Mouse (Mus musculus) liver, embryonic 12.5 days (tissue): ENCODE measurements around the gene Med14. TPM values are rescaled to one million over a fixed set of nuclear protein-coding genes. Genes with fewer than 3 reads are reported as not detected.

Experiments
- ATAC-seq: fragments of 200-750 bp; cut with Nextera tagmentation; 2 replicates; pipeline ENCODE4 v1.8.0; 2017; ENCODE audit warnings: moderate number of reproducible peaks, mild to moderate bottlenecking, moderate library complexity
- H3K27ac ChIP-seq: fragments of 300-500 bp; sonication (generic); 2 replicates; pipeline ENCODE4 v1.5.1; 2016; ENCODE audit warnings: mild to moderate bottlenecking
- H3K27me3 ChIP-seq: fragments of 300-500 bp; sonication (generic); replicated peaks from 2 replicates; pipeline ENCODE4 v1.6.1; 2016; ENCODE audit warnings: mild to moderate bottlenecking, moderate library complexity
- H3K36me3 ChIP-seq: fragments of 300-500 bp; sonication (generic); 2 replicates; pipeline ENCODE4 v1.6.1; 2016; ENCODE audit warnings: mild to moderate bottlenecking, moderate library complexity
- H3K4me1 ChIP-seq: fragments of 300-500 bp; sonication (generic); 2 replicates; pipeline ENCODE4 v1.6.1; 2016
- H3K4me2 ChIP-seq: fragments of 300-500 bp; sonication (generic); 2 replicates; pipeline ENCODE4 v1.6.1; 2016; ENCODE audit warnings: mild to moderate bottlenecking, moderate library complexity
- H3K4me3 ChIP-seq: fragments of 300-500 bp; sonication (generic); 2 replicates; pipeline ENCODE4 v1.5.1; 2016; ENCODE audit warnings: mild to moderate bottlenecking, moderate library complexity
- H3K9ac ChIP-seq: fragments of 300-500 bp; sonication (generic); 2 replicates; pipeline ENCODE4 v1.6.1; 2016; ENCODE audit warnings: mild to moderate bottlenecking, moderate library complexity
- H3K9me3 ChIP-seq: fragments of 300-500 bp; sonication (generic); replicated peaks from 2 replicates; pipeline ENCODE4 v1.6.1; 2016; ENCODE audit warnings: mild to moderate bottlenecking, moderate library complexity
- WGBS: fragments of 180-500 bp; shearing (Covaris S2); methylation state at CpG from one replicate; pipeline ENCODE4 v1.1.7; 2016; ENCODE audit not compliant: insufficient replicate concordance; 5-methylcytosine and 5-hydroxymethylcytosine counted together
- polyA plus RNA-seq: library from polyadenylated mRNA; unstranded; fragments of >200 nt; fragmentation: Nextera tagmentation; extraction: Ambion mirVana; gene quantifications from 2 replicates; pipeline ENCODE4 v1.2.1, GENCODE M21; 2016

The Med14 gene
- 7.9 and 9.7 TPM in 2 replicates for polyA plus RNA-seq

DNA sequence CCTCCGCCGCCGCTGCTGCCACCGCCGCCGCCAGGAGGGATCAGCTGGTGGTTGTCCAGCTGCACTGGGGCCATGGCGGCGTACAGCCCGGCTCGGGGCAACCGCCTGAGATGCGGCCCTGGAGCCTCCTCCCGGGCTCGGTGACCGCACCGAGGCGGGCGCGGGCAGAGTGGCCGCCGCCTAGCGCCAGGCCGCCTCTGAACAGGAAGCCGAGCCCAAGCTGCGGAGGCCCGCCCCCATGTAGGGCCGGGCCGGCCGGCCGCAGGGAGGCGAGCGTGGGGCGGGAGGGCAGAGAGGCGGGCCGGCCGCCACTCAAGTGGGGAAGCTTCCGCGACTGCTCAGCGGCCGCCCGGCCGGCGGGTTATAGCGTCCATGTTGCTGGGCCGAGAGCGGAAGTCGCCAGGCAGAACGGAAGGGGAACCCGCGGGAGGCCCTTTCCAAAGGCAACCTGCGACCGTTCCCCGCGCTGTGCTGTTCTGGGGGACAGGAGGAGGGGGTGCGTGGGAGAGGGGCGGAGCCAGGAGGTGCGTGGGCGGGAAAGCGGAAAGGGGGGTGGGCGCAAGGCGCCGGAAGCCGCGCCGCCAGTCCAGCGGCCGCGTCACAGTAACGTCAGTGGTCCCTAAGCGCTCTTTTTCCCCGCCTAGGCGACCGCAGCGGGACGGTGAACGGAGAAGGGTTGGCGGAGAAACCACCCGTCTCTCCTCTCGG is at the start of gene Med14:
TSS of gene Med14 (minus strand) at position 448 of the 708 bp plus-strand sequence.
- Histone ChIP-seq H3K4me1 (peaks cover 27% of the 10 kb centered on the region), H3K9ac (peak within 1 kb of the TSS; percentile 87), H3K27ac (peak within 1 kb of the TSS; percentile 97), H3K27me3 (peaks cover 13% of the 10 kb centered on the region), H3K36me3 (no peaks in the 10 kb centered on the region), H3K9me3 (no peaks in the 10 kb centered on the region), H3K4me3 (peak within 1 kb of the TSS; percentile 75), H3K4me2 (peak within 1 kb of the TSS; percentile 72)
- peak; percentile 95 for ATAC-seq
- WGBS = 5% methylated on average over 47 of the region's 79 CpGs

GRCm38 (mm10) chrX:12800559-12800958 is 38.7 kb upstream of the Med14 start:
- Histone ChIP-seq H3K9ac (no peak overlapping the region), H3K9me3 (no peaks in the 10 kb centered on the region), H3K36me3 (no peaks in the 10 kb centered on the region), H3K27ac (no peak overlapping the region), H3K4me2 (no peak overlapping the region), H3K4me1 (no peaks in the 10 kb centered on the region), H3K4me3 (no peak overlapping the region), H3K27me3 (no peaks in the 10 kb centered on the region)
- ATAC-seq = no peak
- 48% methylated on average over 4 of the region's 4 CpGs for WGBS

GRCm38 (mm10) chrX:12794842-12795241 is 33.0 kb upstream of the Med14 start:
- no peak overlapping the region for H3K9ac ChIP-seq
- H3K27ac ChIP-seq = no peak overlapping the region
- no peak for ATAC-seq
- H3K36me3 ChIP-seq = no peaks in the 10 kb centered on the region
- H3K4me2 ChIP-seq = no peak overlapping the region
- H3K4me1 ChIP-seq = no peaks in the 10 kb centered on the region
- H3K27me3 ChIP-seq = no peaks in the 10 kb centered on the region
- no peaks in the 10 kb centered on the region for H3K9me3 ChIP-seq
- no peak overlapping the region for H3K4me3 ChIP-seq
- 27% methylated on average over 2 of the region's 2 CpGs for WGBS

GRCm38 (mm10) chrX:12791674-12792340 is 29.9 kb upstream of the Med14 start:
- Histone ChIP-seq H3K4me3 (no peak overlapping the region), H3K9me3 (no peaks in the 10 kb centered on the region), H3K27me3 (no peaks in the 10 kb centered on the region), H3K4me1 (no peaks in the 10 kb centered on the region), H3K27ac (no peak overlapping the region), H3K4me2 (no peak overlapping the region), H3K36me3 (no peaks in the 10 kb centered on the region), H3K9ac (no peak overlapping the region)
- ATAC-seq = no peak
- WGBS = 70% methylated on average over 4 of the region's 4 CpGs

- no peaks in the 10 kb centered on the region for H3K36me3 ChIP-seq
- no peaks in the 10 kb centered on the region for H3K4me1 ChIP-seq
- WGBS = 73% methylated on average over 3 of the region's 3 CpGs
- H3K27me3 ChIP-seq = no peaks in the 10 kb centered on the region
- no peak overlapping the region for H3K4me3 ChIP-seq
- H3K4me2 ChIP-seq = no peak overlapping the region
- no peak overlapping the region for H3K27ac ChIP-seq
- no peaks in the 10 kb centered on the region for H3K9me3 ChIP-seq
- no peak for ATAC-seq
- no peak overlapping the region for H3K9ac ChIP-seq
Observed at GRCm38 (mm10) chrX:12773236-12773635, 11.4 kb upstream of the Med14 start.

- Histone ChIP-seq H3K27me3 (no peaks in the 10 kb centered on the region), H3K36me3 (no peaks in the 10 kb centered on the region), H3K4me3 (no peak overlapping the region), H3K4me1 (no peaks in the 10 kb centered on the region), H3K9ac (no peak overlapping the region), H3K9me3 (no peaks in the 10 kb centered on the region), H3K27ac (no peak overlapping the region), H3K4me2 (no peak overlapping the region)
- WGBS = 67% methylated on average over 2 of the region's 2 CpGs
- no peak for ATAC-seq
Observed at GRCm38 (mm10) chrX:12771561-12771960, 9.7 kb upstream of the Med14 start.

DNA sequence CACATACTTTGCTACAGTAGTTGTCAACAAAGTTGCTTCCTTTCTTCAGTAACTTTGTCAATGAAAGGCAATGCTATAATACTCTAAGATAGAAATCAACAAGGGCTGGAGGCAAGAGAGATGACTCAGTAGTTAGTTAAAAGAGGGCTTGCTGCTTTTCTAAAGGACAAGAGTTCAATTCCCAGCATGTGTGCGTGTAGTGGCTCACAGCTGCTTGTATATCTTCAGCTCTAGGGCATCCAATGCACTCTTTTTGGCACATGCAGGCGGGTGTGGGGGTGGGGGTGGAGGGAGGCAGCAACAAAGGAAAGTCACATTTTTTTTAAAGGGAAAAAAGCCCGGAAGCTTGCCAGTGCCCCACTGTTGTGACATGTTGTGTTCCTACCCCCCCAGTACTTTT is 6.7 kb upstream of the Med14 start:
- Histone ChIP-seq H3K27me3 (no peaks in the 10 kb centered on the region), H3K27ac (no peak overlapping the region), H3K4me3 (no peak overlapping the region), H3K9ac (no peak overlapping the region), H3K9me3 (no peaks in the 10 kb centered on the region), H3K4me2 (no peak overlapping the region), H3K4me1 (peaks cover 5% of the 10 kb centered on the region), H3K36me3 (no peaks in the 10 kb centered on the region)
- no peak for ATAC-seq
- 76% methylated on average over 3 of the region's 3 CpGs for WGBS

DNA sequence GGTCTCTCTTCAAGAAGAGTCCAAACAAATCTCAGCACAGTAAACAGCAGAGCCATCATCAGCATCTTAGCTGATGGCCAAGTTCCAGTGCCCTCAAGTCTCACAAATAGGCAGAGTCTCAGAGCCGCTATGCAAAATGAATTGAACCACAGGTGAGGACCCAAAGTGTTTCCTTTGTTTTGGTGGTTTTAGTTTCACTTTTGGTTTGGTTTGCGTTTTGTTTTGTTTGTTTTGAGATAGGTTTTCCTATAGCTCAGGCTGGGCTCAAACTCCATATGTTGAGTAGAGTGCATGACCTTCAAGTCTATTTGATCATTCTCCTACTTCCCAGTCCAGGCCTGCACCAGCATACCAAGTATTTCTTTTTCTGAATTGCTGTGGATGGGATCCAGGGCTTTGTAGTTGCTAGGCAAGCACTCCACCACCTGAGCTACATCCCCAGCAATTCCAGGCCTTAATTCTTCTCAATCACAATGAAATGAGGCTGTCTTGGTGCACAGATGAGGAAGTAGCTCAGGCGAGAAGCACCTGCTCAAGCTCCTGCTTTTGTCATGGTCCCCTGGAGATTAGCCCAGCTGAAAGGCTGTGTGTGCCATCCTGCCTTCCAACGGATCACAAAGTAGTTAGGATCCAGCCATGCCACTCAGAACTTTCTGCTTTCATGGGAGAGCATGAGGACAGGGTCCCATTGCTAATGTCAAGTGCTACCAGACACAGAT is 5.1 kb upstream of the Med14 start:
- no peak for ATAC-seq
- Histone ChIP-seq H3K4me3 (no peak overlapping the region), H3K4me2 (0 out of 2 replicates have a peak overlapping the region, but pooled peaks have one; percentile 4), H3K9ac (no peak overlapping the region), H3K9me3 (no peaks in the 10 kb centered on the region), H3K27me3 (peaks cover 2% of the 10 kb centered on the region), H3K4me1 (peaks cover 13% of the 10 kb centered on the region), H3K27ac (no peak overlapping the region), H3K36me3 (no peaks in the 10 kb centered on the region)
- WGBS = 42% methylated on average over 4 of the region's 4 CpGs

GRCm38 (mm10) chrX:12763127-12763834 is 1.4 kb upstream of the Med14 start:
- H3K9me3 ChIP-seq = no peaks in the 10 kb centered on the region
- 50% methylated on average over 3 of the region's 3 CpGs for WGBS

GRCm38 (mm10) chrX:12762334-12763126 is 657 bp upstream of the Med14 start:
- Histone ChIP-seq H3K9ac (peak overlapping the region; percentile 87), H3K4me3 (peak overlapping the region; percentile 75), H3K36me3 (no peaks in the 10 kb centered on the region), H3K27ac (peak overlapping the region; percentile 97), H3K4me1 (peaks cover 24% of the 10 kb centered on the region), H3K27me3 (peaks cover 13% of the 10 kb centered on the region), H3K4me2 (peak overlapping the region; percentile 72), H3K9me3 (no peaks in the 10 kb centered on the region)
- ATAC-seq = no peak
- 9% methylated on average over 32 of the region's 32 CpGs for WGBS

More at GRCm38 (mm10) chrX:12763127-12763834, 1.4 kb upstream of the Med14 start:
- H3K27ac ChIP-seq = peak overlapping the region; percentile 97; the same call in 1 of the 2 replicates
- no peaks in the 10 kb centered on the region for H3K36me3 ChIP-seq
- H3K4me1 ChIP-seq = peaks cover 21% of the 10 kb centered on the region
- H3K4me3 ChIP-seq = peak overlapping the region; percentile 75
- H3K27me3 ChIP-seq = peaks cover 13% of the 10 kb centered on the region
- ATAC-seq = no peak
- H3K4me2 ChIP-seq = peak overlapping the region; percentile 72
- peak overlapping the region; percentile 87 for H3K9ac ChIP-seq

- peak; percentile 40 for ATAC-seq
- 4% methylated on average over 25 of the region's 25 CpGs for WGBS
- Histone ChIP-seq H3K36me3 (no peaks in the 10 kb centered on the region), H3K4me3 (peak overlapping the region; percentile 75), H3K4me1 (peaks cover 27% of the 10 kb centered on the region), H3K27ac (peak overlapping the region; percentile 97), H3K27me3 (peaks cover 13% of the 10 kb centered on the region), H3K9me3 (no peaks in the 10 kb centered on the region), H3K4me2 (peak overlapping the region; percentile 72), H3K9ac (peak overlapping the region; percentile 87)
Observed at GRCm38 (mm10) chrX:12761259-12761625, 631 bp downstream of the Med14 start.
